Mouse (Mus musculus): ENCODE data around the gene Olfr410. TPM values are rescaled to one million over a fixed set of nuclear protein-coding genes. Genes with fewer than 3 reads are reported as not detected.

Gene Olfr410
- polyA plus RNA-seq, 1 experiment from 2014 or later, result not detected

DNA sequence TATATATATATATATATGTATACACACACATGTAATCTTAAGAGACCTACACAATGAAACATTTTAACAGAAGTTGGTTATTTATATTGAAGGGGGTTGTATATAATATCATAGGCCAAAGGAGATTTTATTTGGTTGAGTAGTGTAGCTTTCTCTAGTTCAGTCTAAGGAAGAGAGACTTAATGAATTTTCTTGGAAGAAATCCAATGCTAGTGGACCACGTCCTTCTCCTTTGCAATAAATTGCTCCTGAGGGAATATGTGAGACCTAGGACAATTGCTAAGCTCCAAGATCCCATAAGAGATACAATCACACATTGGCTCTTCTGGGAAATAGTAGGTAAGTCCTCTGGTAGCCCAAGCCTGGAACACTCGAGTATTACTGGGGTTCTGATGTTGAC lies 54.4 kb downstream of the Olfr410 start, which contains the start of gene Olfr59:
TSS of gene Olfr59 (plus strand) at position 301 of the 400 bp plus-strand sequence.
- DNase-seq (ENCODE audit: low read depth, low spot score) (no peak), ATAC-seq (no peak)
- ChIA-PET POLR2A (no interaction called here), CTCF (no interaction called here)
- in situ Hi-C loops (cut with MboI; ENCODE audit: low pct_unique_long_range_greater_than_20kb), result no loop called here
- no peak for TF ChIP-seq CTCF (IDR thresholded peaks at IDR 0.05)
- peaks cover 2% of the 10 kb centered on the region for H3K27me3 ChIP-seq

Other genes starting within 250 kb of the Olfr410 start
- gene Olfr401, start 224.3 kb downstream of the Olfr410 start, polyA plus RNA-seq (2021), result not detected
- not detected for gene Olfr402, start 184.5 kb downstream of the Olfr410 start, polyA plus RNA-seq (2021)
- gene Olfr403, start 151.8 kb downstream of the Olfr410 start, polyA plus RNA-seq (2021), result not detected
- gene Olfr43, start 126.7 kb downstream of the Olfr410 start, polyA plus RNA-seq (2021), result not detected
- not detected for gene Olfr406, start 78.2 kb downstream of the Olfr410 start, polyA plus RNA-seq (2021)
- gene Olfr59, start 54.3 kb downstream of the Olfr410 start, polyA plus RNA-seq (2021), result not detected
- not detected for gene Olfr411, start 14.6 kb upstream of the Olfr410 start, polyA plus RNA-seq (2021)
- gene Olfr412, start 24.0 kb upstream of the Olfr410 start, polyA plus RNA-seq (2021), result not detected